Mouse (Mus musculus) B cell, adult 2 months (primary cell): ENCODE data around the gene Ntrk3.

Source experiments
- DNase-seq, 2 experiments: peaks; one replicate each; pipeline ENCODE4 v3.0.0; 2022

Gene Ntrk3

DNA sequence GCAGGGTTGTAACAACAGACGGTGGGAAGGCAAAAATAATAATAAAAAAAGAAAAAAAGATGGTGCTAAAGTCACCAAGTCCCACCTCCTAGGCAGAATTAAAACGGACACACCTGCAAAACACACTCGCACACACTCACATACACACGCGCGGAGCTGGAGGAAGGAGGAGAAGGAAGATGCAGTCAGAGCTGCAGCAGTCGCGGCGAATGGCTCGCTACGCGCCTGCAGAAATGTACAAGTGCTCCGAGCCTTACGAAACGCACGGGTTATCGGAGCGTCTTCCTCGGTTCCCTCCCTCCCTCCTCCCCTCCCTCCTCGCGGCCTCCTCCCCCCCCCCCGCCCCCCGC lies 159.7 kb downstream of the Ntrk3 start:
- no peak for DNase-seq

DNA sequence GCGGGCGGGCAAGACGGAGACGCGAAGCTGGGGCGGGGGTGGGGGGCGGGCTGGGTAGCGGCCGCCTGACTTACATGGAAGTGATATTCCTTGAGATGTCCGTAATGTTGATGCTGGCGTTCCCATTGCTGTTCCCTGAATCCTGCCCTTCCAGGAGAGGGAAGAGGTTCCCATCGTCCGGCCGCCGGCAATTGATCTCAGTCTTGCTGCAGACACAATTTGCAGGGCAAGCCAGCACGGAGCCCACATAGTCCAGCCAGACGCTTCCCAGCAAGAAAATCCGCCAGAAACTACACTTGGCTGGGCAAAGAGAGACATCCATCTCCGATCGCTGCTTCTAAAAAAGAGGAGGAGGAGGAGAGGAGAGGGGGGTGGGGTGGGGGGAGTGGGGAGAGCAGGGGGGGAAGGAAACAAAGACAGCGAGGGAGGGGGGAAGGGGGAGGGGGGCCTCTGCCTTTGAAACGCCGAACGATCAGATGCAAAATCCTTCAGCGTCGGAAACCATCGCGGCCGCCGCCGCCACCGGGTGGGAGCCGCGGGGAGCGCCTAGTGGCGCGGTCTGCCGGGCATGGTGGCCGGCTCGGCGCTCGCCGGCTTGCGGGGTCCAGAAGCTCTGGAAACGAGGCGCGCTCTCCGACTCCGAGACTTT lies 160.2 kb downstream of the Ntrk3 start:
- no peak for DNase-seq

DNA sequence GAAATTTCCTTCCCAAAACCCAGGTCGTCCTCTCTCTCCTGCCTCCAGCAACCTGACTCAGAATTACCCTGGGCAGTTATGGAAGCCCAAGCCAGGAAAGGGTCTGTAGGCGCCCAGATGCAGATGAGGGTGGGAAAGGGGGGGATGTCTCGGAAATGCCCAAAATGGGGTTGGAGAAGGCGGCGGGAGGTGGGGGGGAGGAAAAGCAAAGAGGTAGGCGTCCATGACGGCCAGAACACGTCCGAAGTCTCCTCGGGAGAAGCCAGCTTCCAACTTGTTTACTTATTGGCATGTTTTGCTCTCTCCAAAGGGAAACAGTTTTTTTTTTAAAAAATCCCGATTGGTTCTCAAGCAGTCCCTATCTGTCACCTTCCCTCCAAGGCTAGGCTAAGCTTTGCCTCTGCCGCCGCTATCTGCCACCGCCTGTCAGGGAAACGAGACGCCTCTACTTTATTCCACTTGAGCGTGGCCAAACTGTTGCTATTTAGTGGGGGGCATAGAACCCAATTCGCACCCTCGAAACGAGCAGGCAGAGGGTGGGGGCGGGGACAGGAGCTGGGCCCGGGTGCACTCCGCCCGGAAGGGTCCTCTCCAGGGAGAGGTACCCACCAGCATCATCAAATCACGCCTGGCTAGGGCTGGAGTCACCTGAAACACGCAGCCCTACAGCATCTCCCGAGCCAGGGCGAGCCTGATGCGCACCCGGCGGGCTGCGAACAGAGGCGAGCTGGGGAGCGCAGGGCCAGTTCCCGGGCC lies 160.9 kb downstream of the Ntrk3 start:
- DNase-seq, result no peak

DNA sequence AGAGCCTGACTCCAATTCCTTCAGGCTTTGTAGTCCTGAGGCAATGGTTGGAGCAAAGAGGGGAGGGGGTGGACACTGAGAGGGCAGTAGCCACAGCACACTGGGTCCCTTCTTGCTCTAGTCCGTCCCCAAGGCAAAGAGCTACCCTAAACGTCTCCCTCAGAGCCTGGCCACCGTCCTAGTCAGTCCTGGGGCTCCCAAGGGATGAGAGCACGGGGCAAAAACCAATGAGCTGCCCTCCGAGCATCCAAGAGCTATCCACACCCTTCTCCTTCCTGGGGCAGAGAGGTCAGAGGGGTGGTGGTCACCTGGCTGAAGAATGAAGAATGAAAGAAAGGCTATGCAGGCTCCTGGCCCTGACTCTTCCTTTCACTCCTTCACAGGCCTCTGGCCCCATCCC lies 161.6 kb downstream of the Ntrk3 start:
- DNase-seq, result no peak

DNA sequence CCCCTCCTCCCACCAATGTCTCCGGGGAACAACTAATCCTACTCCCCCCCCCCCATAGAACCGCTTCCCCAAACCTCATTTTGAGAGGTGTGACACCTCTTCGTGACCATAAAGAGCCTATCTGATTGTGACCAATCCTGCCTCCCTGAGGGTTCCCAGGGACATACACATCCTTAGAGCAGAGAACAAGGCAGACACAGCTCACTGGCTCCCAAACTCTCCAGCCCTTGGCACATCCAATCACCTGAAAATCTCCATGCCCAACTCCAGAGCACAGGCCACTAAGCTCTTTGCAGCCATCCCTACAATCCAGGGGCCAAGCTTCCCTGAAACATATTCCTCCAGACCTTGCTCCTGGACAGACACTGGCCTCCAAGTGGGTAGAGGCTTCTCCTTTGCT lies 162.3 kb downstream of the Ntrk3 start:
- DNase-seq, result no peak

DNA sequence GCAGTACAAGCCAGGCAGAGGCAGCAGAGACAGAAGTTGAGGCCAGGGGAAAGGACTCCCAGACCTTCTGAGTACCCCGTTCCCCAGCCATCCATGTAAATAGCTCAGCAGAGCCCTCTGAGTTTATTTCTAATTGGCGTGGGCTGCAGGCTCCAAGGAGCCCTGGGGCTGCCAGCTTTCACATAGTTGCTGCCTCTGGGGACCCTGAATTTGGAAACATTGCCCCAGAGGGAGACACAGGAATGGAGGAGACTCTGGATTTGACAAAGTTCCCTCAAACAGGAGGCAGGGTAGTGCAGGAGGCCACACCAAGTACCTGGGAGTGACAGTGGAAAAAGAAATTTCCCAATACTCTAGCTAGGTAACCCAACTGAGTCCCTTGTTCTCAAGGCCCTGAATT lies 166.6 kb downstream of the Ntrk3 start:
- DNase-seq, result no peak

DNA sequence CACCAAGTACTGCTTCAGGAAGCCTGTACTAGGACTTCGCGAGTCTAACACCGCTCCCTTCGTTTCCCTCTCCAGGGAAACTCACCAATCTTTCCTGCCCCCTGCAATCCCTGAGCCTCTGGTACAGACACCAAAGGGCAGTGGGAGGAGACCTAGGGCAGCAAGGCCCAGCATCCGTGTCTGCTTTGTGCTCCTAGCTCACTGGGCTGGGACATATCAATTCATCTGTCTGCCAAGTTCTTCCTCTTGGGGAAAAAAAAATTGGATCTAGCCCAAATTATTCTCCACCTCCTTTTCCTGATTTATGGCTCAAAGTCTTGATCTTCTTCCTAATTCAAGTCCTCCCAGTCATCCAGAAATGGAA lies 168.6 kb downstream of the Ntrk3 start:
- DNase-seq, result no peak

DNA sequence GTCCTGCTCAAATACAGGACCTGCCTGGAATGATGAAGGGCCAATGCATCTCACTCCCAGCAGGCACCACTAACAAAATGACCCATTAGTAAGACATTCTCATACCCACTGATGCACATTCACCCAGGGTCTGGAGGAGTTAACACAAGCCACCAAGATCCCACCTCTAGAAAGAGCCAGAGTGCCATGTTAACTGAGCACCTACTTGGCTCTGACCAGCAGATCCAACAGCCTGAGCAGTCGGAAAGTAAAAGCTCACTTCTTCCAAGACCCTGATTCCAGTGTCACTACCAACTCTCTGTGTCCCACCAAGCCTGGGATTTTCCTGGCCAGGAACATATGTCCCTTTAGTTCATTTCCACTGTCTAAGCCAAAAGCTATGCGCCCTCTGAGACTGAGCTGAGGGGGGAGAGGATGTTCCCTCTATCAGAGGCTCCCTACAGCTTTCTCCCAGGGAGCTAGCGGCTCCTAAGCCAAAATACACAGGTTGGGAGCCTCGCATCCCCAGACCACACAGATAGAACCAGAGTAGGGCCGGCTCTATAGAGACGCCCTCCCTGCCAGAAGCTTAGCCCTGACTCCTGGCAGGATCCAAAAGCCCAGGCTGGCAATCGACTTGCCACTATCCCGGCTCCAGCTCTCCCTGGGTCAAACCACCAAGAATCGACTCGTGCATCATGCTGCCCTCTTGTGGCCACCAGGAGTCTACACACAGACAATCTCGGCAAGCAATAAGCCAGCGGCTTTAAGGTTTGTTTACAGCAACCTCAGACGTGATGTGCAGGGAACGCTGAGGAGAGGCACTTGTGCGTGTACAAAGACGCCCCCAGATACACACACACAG lies 169.2 kb downstream of the Ntrk3 start:
- peak; percentile 47 to 51 for DNase-seq

DNA sequence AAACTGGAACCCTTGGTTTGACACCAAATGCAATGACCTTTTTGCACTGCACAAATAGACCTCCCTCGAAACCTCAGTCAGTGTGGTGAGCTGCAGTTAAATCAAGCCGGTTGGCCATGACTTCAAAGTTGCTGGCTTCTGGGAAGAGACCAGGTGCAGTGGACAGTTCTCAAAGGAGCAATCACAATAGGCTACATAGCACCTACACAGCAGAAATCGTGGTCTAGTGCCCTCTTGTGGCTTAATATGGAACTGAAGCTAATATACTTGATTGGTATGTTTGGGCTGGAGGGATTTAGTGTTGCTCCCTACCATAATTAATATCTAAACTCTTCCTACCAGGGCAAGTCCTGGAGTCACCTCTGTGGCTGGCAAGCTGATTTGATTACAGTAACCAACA lies 171.2 kb downstream of the Ntrk3 start:
- peak; percentile 32 to 38 for DNase-seq

DNA sequence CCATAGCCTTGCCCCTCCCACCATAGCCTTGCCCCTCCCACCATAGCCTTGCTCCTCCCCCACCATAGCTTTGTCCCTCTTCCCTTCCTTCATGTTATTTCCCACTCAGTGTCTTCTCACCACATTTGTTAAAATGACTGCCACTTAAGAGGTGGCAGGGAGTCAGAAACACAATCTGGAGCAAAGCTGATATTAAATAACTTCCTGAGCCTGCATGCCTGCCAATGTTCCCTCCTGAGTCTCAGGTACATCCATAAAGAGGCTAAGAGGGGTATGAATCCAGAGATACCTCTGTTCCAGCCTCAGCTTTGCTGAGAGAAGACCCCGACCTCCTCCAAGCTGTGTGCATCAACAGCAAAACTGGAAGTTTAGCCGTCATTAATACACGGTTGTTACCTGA lies 172.4 kb downstream of the Ntrk3 start:
- no peak for DNase-seq

DNA sequence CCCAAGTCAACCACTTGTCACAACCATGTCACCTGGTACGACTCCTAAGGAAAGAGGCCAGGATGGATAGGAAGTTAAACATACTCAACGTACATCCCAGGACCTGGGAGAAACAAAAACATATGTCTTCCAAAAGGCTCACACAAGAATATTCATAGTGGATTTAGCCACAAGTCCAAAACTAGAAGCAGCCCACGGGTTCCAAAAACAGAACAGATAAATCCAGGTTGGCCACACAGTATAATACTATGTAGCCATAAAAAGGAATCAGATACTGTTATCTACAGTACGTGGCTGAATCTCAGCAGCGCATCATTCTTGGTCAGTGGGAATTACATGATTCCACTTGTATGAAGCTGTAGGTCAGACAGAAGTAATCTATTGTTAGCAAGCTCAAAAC lies 179.3 kb downstream of the Ntrk3 start:
- no peak for DNase-seq

DNA sequence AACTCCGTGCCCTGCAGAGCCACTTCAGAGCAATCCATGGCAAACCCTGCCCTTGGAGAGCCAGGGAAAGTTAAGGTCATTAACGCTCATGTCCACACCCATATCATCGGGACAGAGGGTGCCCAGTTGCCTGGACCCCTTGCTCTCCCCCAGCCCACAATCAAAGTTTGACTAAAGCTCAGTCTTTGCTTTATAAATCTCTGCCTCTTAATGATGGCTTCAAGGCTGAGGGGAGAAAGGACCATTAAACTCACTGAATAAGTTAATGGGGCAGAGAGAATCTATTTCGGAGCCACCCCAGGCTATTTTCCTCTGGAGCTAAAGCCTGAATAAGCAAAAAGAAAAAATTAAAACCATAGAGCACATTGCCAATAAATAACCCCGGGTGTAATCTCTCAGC lies 182.3 kb downstream of the Ntrk3 start:
- DNase-seq, result no peak

DNA sequence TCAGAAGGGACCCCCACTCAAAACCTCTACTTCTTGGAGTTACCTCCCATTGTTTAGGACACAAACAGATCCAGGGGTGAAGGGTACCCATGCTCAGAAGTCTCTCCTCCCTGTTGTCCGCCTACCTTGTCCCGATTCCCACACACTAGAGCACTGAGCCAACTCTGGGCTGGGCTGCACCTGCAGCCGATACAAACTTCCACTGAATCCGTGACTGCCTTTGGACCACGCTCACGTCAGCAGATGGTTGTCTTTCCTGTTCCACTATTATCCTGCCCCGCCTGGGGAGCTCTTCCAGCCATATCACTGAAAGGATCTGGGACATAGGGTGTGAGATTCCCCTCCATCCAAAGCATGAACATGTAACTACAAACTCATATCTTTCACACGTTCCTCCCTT lies 188.4 kb downstream of the Ntrk3 start:
- no peak for DNase-seq

DNA sequence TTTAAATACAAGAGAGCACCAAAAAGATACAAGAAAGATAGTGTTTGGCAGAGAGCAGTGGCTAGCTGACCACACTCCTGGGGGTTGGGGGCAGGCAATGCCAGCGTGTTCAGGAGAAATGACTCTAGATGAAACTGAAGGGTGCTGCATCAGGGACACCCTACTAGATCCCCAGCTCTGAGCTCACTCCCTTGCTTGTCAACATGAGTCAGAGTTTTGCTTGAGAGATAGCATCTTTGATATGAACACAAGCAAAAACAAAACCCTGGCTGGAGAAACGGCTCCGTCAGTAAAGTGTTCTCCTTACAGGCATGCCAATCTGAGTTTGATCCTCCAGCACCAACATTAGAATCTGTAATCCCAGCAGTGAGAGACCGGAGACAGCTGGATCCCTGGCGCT lies 189.1 kb downstream of the Ntrk3 start:
- no peak for DNase-seq

DNA sequence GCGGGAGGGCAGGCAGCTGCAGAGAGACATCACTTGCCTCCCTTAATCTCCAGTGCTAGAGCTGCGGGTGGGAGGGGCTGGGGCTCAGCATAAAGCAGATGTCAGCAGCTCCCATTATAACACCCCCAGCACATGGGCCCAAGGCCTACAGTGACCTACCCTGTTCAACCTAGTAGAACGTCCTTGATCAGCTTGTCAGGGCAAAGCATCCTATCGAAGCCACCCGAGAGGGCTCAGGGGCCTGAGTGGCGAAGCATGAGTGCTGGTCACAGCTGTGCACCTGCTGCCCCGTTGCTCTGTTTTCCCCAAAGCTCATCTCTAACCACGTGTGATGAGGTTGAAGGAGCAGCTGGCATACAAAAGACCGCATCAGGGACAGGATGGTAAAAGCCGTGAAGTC lies 191.3 kb downstream of the Ntrk3 start:
- DNase-seq, result no peak

DNA sequence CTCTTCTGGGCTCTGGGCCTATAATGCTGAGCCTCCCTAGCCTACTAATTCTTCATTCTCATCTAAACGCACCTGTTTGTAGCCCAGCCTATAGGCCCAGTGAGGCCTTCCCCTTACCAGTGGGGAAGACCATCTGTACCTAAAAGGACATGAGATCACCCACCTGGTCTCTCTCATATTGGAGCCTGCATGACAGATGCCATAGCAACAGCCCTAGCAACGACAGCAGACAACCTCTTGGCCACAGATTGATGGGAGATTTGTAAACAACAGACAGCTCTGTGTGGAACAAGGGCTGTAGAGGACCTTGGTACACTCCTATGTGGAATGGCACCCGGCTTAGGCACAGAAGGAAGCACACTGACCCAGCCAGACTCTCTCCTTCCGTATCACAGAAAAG lies 195.3 kb downstream of the Ntrk3 start:
- no peak for DNase-seq

DNA sequence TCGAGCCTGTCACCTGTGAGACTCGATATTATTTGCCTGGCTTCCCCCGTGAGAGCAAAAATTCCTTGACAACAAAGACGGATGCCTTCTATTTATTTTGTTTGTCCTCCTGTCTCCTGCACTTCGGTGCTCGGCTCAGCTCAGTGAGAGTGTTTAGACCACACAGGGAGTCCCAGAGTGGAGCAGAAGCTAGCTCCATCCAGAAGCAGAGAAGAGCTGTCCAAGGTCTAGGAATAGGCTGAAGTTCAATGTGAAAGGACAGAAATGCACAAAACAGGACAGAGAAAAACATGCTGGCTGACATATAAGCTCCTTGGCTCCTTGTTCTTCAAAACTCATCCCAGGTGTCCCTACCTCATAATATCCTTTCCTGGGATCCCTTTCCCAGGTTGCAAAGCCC lies 207.5 kb downstream of the Ntrk3 start:
- no peak for DNase-seq

DNA sequence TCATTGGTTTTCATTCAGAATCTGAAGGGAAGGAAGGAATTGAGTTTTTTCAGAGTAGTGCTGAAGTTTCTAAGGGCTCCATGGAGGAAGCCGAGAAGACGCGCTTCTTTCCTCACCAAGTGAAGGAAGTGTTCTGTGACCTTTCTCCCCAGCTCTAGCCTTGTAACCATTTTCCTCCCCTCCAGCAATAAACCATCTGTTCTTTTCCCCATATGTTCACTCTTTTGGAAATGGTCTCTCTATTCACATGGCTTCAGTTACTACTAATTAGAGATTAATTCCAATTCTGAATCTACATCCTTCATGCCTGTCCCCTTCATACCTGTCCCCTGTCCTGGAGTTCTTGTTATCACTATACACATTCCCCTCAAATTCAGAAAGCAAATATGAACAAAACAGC lies 209.8 kb downstream of the Ntrk3 start:
- DNase-seq, result no peak

DNA sequence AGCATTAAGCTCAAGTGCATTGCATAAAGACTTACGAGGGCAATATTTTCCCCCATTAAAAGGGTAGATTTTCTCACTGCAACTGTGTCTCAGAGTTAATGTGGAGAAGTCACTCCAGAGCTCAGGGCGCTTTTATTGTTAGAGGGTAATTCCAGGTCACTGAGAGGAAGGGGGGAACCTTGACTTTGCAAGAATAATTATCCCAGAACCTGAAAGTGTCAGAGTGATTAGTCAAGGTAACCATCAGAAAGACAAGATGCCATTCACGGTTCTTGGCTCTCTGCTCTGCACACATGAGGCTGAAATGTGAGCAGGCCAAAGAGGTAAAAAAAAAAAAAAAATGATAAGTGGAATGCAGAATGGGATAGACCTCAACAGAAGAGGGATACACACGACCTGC lies 210.2 kb downstream of the Ntrk3 start:
- DNase-seq, result no peak

DNA sequence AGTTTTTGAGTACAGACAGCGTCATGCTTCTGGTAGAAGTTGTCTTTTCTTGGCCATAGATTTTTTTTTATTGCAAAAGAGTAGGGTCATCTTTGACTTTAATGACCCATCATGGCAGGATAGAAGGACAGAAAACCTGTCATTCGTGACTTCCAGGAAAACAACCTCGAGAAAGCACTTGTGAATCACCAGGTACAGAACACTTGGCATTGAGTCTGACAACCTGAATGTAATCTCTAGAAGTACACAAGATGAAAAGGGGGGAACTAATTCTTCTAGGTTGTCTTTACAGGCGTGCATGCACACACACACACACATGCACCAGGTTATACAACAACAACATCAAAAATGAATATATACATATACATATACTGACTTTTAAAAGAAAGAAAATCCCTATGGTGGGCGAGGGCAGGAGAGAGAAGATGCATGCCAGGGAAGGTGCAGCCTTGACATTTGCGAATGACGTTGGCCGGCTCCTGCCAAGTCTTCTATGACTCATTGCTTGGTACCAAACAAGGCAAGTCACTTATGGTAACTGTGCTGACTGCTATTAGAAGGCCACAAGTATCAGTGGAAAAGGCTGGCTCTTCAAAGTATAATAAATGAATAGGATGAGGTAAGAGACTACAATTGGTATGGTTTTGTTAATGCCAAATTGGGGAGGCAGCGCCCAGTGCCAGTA lies 217.4 kb downstream of the Ntrk3 start:
- DNase-seq, result no peak

DNA sequence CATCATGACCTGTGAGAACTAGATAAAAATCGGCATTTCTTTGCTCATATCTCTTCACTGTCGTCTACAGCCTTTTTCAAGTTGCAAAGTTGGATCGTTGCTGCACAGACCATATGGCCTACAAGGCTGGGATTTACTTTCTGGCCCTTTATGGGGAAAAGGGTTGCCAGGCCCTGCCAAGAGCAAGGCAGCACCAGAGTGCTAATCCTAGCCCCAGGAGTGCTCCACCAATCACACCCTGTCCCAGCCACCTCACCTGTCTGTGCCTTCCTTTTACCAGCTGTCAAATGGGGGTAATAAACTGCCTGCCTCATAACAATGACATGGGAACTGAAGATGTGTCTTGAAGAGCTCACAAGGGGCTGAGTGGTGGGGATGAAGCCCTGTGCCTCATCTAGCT lies 218.1 kb downstream of the Ntrk3 start:
- no peak for DNase-seq

DNA sequence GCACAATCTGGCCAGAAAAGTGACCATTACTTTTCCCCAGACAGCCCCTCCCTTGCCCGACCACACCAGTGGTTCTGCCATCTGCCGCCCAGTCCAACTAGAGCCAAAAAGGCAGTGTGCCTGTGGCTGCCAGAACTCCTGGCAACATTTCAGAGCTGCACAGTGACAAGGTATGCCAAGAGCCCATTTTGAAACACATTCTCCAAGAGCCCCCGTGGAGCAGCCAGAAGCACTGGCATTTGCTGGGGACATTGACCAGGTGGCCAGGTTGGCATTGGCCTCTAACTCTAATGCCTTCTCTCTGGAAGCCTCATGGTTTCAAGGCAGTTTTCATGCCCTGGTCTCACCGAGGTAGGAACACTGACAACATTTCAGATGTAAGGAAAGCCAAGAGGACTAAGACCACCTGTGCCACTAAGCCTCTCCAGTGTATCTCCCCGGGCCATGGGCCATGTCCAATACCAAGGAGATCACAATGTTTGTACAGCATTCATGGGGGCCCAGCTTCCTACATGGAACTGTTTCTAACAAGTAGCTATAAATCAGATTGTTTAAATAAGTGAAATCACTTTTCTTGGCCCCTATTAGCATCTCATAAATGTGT lies 218.9 kb downstream of the Ntrk3 start:
- no peak for DNase-seq

DNA sequence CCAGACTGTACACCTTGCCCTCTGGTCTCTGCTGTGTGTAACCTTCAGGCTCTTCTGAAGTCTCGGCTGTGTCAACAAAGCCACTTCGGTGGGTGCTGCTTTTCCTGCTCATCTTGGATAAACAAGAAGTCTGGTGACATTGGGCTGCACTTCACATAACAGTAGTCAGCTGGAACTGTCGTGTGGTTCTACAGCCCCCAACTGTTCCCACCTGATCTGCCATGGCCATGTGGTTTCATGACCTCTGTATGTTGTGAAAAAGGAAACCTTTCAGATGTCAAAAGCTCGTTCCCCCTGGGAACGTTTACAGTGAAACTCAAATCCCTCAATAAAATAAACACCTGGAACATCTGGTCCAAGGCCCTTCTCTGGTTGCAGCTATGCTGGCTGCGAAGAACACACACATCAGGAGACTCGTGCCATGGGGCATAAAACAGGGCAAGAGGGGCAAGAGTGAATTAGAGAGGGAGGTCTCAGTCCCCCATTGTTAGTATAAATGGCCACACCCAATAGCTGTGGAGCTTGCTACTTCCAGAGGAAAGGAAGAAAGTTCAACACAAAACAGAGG lies 222.7 kb downstream of the Ntrk3 start:
- no peak for DNase-seq
